Mouse (Mus musculus) neural tube, embryonic 14.5 days (tissue): ENCODE measurements around the gene Sntg2. TPM values are rescaled to one million over a fixed set of nuclear protein-coding genes. Genes with fewer than 3 reads are reported as not detected.

Source experiments
- ATAC-seq: fragments of 200-750 bp; cut with Nextera tagmentation; 2 replicates; pipeline ENCODE4 v1.8.0; 2017; ENCODE audit warnings: low read depth, mild to moderate bottlenecking, moderate TSS enrichment, moderate library complexity
- H3K27ac ChIP-seq: fragments of 300-500 bp; sonication (generic); 2 replicates; pipeline ENCODE4 v1.5.1; 2014; ENCODE audit warnings: low read depth, mild to moderate bottlenecking, control low read depth, low read length, moderate library complexity, mixed read lengths
- H3K27me3 ChIP-seq: fragments of 300-500 bp; sonication (generic); 2 replicates; pipeline ENCODE4 v1.6.1; 2014; ENCODE audit warnings: low read length; ENCODE audit not compliant: control insufficient read depth, insufficient read depth
- H3K36me3 ChIP-seq: fragments of 300-500 bp; sonication (generic); 2 replicates; pipeline ENCODE4 v1.6.1; 2014; ENCODE audit warnings: low read length, mixed read lengths; ENCODE audit not compliant: control insufficient read depth, insufficient read depth
- H3K4me1 ChIP-seq: fragments of 300-500 bp; sonication (generic); 2 replicates; pipeline ENCODE4 v1.6.1; 2014; ENCODE audit warnings: low read length; ENCODE audit not compliant: control insufficient read depth, insufficient read depth
- H3K4me2 ChIP-seq: fragments of 300-500 bp; sonication (generic); 2 replicates; pipeline ENCODE4 v1.6.1; 2014; ENCODE audit warnings: mild to moderate bottlenecking, low read depth, low read length, control low read depth
- H3K4me3 ChIP-seq: fragments of 300-500 bp; sonication (generic); 2 replicates; pipeline ENCODE4 v1.5.1; 2014; ENCODE audit warnings: low read depth, low read length, control low read depth, mixed read lengths
- H3K9ac ChIP-seq: fragments of 300-500 bp; sonication (generic); replicated peaks from 2 replicates; pipeline ENCODE4 v1.6.1; 2014; ENCODE audit warnings: low read depth, mild to moderate bottlenecking, control low read depth, low read length, mixed read lengths
- H3K9me3 ChIP-seq: fragments of 300-500 bp; sonication (generic); 2 replicates; pipeline ENCODE4 v1.6.1; 2016; ENCODE audit warnings: low read length; ENCODE audit not compliant: control insufficient read depth
- WGBS: fragments of 180-500 bp; shearing (Covaris S2); extraction: QIAGEN DNeasy Blood & Tissue Kit; methylation state at CpG from one replicate; pipeline ENCODE4 v1.1.7; 2014; 5-methylcytosine and 5-hydroxymethylcytosine counted together
- polyA plus RNA-seq: library from polyadenylated mRNA; unstranded; fragments of >200 nt; fragmentation: Nextera tagmentation; extraction: Ambion mirVana; gene quantifications from 2 replicates; pipeline ENCODE4 v1.2.1, GENCODE M21; 2014

Gene Sntg2
- polyA plus RNA-seq, 1 experiment from 2014 or later: 9.3 TPM

DNA sequence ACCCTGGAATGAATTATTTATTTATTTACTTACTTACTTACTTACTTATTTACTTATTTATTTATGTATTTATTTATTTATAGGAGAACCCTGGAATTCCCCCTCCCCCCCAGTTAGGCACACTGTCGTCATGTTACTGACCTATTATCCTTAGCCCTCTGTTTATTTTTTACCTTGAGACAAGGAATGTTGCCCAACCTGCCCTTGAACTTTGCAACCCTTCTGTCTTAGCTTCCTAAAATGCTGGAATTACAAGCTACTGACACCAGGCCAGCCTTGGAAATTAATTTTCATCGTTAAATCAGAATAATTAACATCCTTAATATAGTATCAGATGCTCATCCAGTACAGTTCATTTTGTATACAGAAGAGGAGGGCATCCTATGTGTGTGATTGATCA, 10.9 kb downstream of the Sntg2 start:
- H3K9me3 ChIP-seq: no peaks in the 10 kb centered on the region
- H3K9ac ChIP-seq: no peak overlapping the region
- no peak overlapping the region for H3K4me3 ChIP-seq
- H3K27me3 ChIP-seq: no peaks in the 10 kb centered on the region
- no peak overlapping the region for H3K4me2 ChIP-seq
- H3K27ac ChIP-seq: no peak overlapping the region
- H3K4me1 ChIP-seq: no peaks in the 10 kb centered on the region
- WGBS: 87% methylated on average over 2 of the region's 2 CpGs
- no peaks in the 10 kb centered on the region for H3K36me3 ChIP-seq
- no peak for ATAC-seq

DNA sequence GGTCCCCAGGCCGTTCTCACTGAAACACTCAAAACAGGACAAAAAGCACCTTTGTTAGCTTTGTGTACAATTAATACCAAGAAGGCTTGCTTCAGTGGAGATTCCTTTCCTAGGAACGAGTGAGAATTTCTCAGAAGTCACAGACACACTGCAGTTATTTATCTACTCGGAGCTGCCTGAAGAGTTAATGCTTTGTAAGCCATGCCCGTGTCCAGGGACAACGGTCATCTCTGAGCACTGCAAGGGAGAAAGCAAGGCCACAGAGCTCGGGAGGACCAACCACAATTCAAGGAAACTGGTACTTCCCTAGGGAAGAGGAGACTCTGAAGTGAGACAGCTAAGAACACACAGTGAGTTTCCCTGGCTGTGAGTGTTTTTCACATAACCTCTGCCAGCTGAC, 15.5 kb downstream of the Sntg2 start:
- Histone ChIP-seq H3K4me2 (no peak overlapping the region), H3K36me3 (no peaks in the 10 kb centered on the region), H3K9ac (no peak overlapping the region), H3K9me3 (no peaks in the 10 kb centered on the region), H3K27ac (no peak overlapping the region), H3K4me1 (no peaks in the 10 kb centered on the region), H3K27me3 (no peaks in the 10 kb centered on the region), H3K4me3 (no peak overlapping the region)
- WGBS: 36% methylated on average over 6 of the region's 6 CpGs
- peak; percentile 66; the same call in 1 of the 2 replicates for ATAC-seq

DNA sequence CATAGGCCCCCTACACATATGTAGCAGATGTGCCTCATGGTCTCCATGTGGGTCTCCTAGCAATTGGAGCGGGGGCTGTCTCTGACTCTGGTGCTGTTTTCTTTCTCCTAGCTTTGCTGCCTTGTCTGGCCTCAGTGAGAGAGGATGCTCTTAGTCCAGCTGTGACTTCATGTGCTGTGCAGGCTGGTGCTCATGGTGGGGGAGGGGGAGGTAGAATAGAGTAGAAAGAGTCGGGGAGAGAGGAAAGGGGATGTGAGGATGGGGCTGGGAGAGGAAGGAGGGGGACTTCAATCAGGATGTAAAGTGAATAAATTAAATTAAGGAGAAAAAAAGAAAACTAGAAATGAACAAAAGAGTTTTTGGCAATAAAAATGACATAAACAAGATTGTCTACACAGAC, 20.8 kb downstream of the Sntg2 start:
- Histone ChIP-seq H3K4me2 (no peak overlapping the region), H3K9ac (no peak overlapping the region), H3K27me3 (no peaks in the 10 kb centered on the region), H3K36me3 (no peaks in the 10 kb centered on the region), H3K27ac (no peak overlapping the region), H3K4me3 (no peak overlapping the region), H3K4me1 (no peaks in the 10 kb centered on the region), H3K9me3 (no peaks in the 10 kb centered on the region)
- WGBS: 57% methylated on average over 2 of the region's 2 CpGs
- ATAC-seq: no peak

DNA sequence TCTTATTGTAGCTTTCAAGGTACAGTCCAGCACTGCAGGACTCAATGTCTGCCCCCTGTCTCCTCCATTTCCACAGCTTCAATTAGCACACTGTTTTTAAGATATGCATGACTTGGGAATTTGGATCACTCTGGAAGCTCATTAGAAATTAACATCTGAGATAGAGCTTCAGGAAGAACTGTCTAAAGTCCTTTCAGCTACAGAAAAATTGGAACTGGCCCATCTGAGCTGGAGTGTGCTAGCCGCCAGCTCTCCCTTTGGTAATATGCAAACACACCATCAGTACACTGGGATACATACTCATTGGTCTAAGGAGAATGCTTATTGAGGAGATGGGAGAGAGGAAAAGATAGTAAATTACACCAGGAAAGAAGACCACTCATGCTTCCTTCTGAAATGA, 25.1 kb downstream of the Sntg2 start:
- H3K27me3 ChIP-seq: no peaks in the 10 kb centered on the region
- no peak overlapping the region for H3K9ac ChIP-seq
- H3K9me3 ChIP-seq: no peaks in the 10 kb centered on the region
- no peak overlapping the region for H3K4me2 ChIP-seq
- no peak for ATAC-seq
- no peaks in the 10 kb centered on the region for H3K4me1 ChIP-seq
- no peaks in the 10 kb centered on the region for H3K36me3 ChIP-seq
- no peak overlapping the region for H3K27ac ChIP-seq
- WGBS: 87% methylated on average over 1 of the region's 1 CpGs
- no peak overlapping the region for H3K4me3 ChIP-seq

DNA sequence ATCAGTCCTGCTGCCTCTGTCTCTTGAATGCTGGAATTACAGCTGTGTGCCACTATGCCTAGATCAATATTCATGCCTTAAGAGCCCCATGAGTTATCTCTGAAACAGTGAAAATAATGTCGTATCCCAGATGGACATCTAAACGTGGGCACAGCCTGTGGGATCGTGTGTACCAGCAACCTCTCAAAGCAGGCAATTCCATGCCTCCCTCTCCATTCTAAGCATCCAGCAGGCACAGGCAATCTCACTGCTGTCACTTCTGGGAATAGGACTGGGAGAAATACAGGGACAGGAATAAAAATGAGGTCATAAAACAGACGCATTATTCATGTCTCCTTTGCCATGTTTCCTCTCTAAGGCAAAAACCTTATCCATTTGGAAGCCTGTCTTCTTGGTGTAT, 25.9 kb downstream of the Sntg2 start:
- Histone ChIP-seq H3K27ac (no peak overlapping the region), H3K4me3 (no peak overlapping the region)
- no peak for ATAC-seq

DNA sequence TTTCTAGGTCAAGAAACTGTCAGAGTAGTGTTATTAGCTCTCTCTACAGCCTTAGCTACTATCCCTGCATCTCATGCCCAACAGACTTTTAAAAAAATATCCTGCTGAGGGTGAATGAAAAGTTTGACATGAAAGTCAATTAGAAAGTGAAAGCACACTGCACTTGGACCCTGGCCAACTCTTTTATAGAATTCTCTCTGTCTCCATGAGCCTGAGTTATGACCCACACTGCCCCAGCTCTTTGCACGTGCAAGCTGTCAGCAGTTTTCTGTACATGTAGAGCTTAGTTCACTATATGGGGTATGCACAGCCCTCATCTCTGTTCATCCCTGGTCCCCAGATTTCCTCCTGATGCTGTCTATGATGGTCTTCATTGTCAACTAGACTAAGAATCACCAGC, 28.4 kb downstream of the Sntg2 start:
- 14% methylated on average over 1 of the region's 1 CpGs for WGBS
- Histone ChIP-seq H3K27me3 (no peaks in the 10 kb centered on the region), H3K9ac (no peak overlapping the region), H3K4me1 (no peaks in the 10 kb centered on the region), H3K36me3 (no peaks in the 10 kb centered on the region), H3K9me3 (no peaks in the 10 kb centered on the region), H3K4me2 (no peak overlapping the region), H3K27ac (no peak overlapping the region), H3K4me3 (no peak overlapping the region)
- no peak for ATAC-seq

More for the DNA sequence above, 25.9 kb downstream of the Sntg2 start:
- no peaks in the 10 kb centered on the region for H3K27me3 ChIP-seq
- H3K4me1 ChIP-seq: no peaks in the 10 kb centered on the region
- H3K36me3 ChIP-seq: no peaks in the 10 kb centered on the region
- no peaks in the 10 kb centered on the region for H3K9me3 ChIP-seq
- H3K4me2 ChIP-seq: no peak overlapping the region
- 50% methylated on average over 4 of the region's 4 CpGs for WGBS
- H3K9ac ChIP-seq: no peak overlapping the region

DNA sequence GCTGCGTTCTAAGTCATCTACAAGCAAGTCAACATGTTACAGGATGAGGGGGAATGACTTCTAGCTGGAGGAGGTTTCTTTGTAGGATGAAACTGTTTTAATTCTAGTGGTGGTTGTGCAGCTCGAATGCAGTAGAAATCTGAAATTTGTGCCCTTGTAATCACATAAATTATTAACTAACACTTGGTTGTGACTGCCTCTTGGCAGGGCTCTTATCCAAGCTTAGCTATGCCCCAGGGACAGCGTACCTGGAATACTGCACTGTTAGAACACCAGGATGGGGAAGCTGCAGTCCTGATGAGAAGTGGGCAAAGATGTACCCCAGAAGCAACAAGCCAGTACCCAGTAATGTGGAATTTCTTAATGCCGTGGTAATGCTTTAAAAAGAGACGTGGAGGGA, 36.9 kb downstream of the Sntg2 start:
- H3K4me1 ChIP-seq: no peaks in the 10 kb centered on the region
- ATAC-seq: no peak
- H3K27ac ChIP-seq: no peak overlapping the region
- H3K9me3 ChIP-seq: no peaks in the 10 kb centered on the region
- no peak overlapping the region for H3K4me3 ChIP-seq
- no peak overlapping the region for H3K9ac ChIP-seq
- no peaks in the 10 kb centered on the region for H3K36me3 ChIP-seq
- H3K4me2 ChIP-seq: no peak overlapping the region
- H3K27me3 ChIP-seq: no peaks in the 10 kb centered on the region
- WGBS: 89% methylated on average over 5 of the region's 5 CpGs

DNA sequence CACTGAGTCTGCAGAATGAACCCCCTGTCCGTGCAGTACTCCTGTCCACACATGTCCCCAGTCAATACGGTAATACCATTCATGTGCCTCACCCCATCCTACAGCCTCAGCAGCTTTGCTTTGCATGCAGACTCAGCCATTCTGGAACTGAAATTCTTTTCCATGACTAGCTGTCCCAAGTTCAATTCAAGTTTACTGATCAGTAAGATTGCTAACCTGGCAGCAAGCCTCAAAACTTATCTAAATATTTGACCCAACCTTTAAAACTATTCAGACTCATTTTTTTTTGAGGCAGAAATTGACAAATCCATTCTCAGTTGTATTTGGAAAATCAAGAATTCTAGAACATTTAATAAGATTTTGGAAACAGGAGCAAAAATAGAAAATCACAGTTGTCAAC, 38.7 kb downstream of the Sntg2 start:
- Histone ChIP-seq H3K9me3 (no peaks in the 10 kb centered on the region), H3K9ac (no peak overlapping the region), H3K36me3 (no peaks in the 10 kb centered on the region), H3K27ac (no peak overlapping the region), H3K4me3 (no peak overlapping the region), H3K4me2 (no peak overlapping the region), H3K27me3 (no peaks in the 10 kb centered on the region), H3K4me1 (no peaks in the 10 kb centered on the region)
- no peak for ATAC-seq
- 94% methylated on average over 2 of the region's 2 CpGs for WGBS

DNA sequence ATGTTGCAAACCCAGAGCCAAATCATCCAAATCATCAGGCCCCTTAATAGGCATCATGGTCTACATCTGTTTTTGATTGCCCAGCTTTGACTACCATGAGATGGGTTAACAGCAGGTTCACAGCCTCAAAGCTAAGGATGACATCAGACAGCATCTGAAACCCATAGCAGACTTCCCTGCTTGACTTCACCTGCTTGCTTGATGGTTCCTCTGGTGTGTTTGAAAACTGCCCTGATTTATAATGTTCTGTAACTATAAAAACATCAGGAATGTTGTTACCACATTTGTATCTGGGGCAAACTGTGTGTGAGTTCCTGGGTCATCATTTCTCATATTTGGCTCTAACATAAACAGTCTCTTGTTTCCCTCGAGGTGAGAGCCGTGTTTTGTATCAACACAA, 55.2 kb downstream of the Sntg2 start:
- Histone ChIP-seq H3K9ac (no peak overlapping the region), H3K27me3 (no peaks in the 10 kb centered on the region), H3K27ac (no peak overlapping the region), H3K9me3 (no peaks in the 10 kb centered on the region), H3K4me3 (no peak overlapping the region), H3K4me2 (no peak overlapping the region), H3K36me3 (no peaks in the 10 kb centered on the region), H3K4me1 (no peaks in the 10 kb centered on the region)
- WGBS: 67% methylated on average over 2 of the region's 2 CpGs
- ATAC-seq: no peak

DNA sequence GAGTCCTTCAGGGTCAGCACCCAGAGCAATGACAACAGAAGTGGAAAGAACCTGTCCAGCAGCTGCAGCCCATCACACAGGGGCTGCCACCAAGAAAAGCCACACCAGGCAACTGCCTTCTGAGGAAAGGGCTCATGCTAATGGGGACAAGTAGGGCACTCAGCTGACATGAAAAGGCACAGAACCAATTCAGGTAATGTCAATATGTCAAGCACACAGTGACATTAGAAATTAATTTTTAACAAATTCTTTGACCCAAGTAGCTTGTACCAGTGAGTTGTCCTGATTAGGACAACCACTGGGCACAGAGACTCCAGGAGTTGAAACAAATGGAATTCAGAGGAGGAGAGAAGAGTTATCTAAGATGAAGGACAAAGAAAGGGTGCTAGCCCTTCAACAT, 60.2 kb downstream of the Sntg2 start:
- Histone ChIP-seq H3K4me2 (no peak overlapping the region), H3K27ac (no peak overlapping the region), H3K9ac (no peak overlapping the region), H3K4me1 (no peaks in the 10 kb centered on the region), H3K36me3 (no peaks in the 10 kb centered on the region), H3K4me3 (no peak overlapping the region), H3K9me3 (no peaks in the 10 kb centered on the region), H3K27me3 (no peaks in the 10 kb centered on the region)
- no peak for ATAC-seq
